Mouse (Mus musculus) midbrain, embryonic 16.5 days (tissue): ENCODE measurements around the gene Eya4. TPM values are rescaled to one million over a fixed set of nuclear protein-coding genes. Genes with fewer than 3 reads are reported as not detected.

Experiments used
- ATAC-seq: fragments of 200-750 bp; cut with Nextera tagmentation; 2 replicates; pipeline ENCODE4 v1.8.0; 2017; ENCODE audit warnings: moderate TSS enrichment
- H3K27ac ChIP-seq: fragments of 300-500 bp; sonication (generic); 2 replicates; pipeline ENCODE4 v1.5.1; 2014; ENCODE audit warnings: mild to moderate bottlenecking, low read length, mixed read lengths
- H3K27me3 ChIP-seq: fragments of 300-500 bp; sonication (generic); 2 replicates; pipeline ENCODE4 v1.6.1; 2014; ENCODE audit warnings: low read depth, low read length, mixed read lengths; ENCODE audit not compliant: control insufficient read depth, insufficient read depth
- H3K36me3 ChIP-seq: fragments of 300-500 bp; sonication (generic); 2 replicates; pipeline ENCODE4 v1.6.1; 2014; ENCODE audit warnings: mild to moderate bottlenecking, low read length, moderate library complexity, mixed read lengths; ENCODE audit not compliant: control insufficient read depth, insufficient read depth
- H3K4me1 ChIP-seq: fragments of 300-500 bp; sonication (generic); 2 replicates; pipeline ENCODE4 v1.6.1; 2014; ENCODE audit warnings: mild to moderate bottlenecking, low read length, mixed read lengths; ENCODE audit not compliant: control insufficient read depth, insufficient read depth
- H3K4me2 ChIP-seq: fragments of 300-500 bp; sonication (generic); 2 replicates; pipeline ENCODE4 v1.6.1; 2014; ENCODE audit warnings: mild to moderate bottlenecking, low read length, mixed read lengths
- H3K4me3 ChIP-seq: fragments of 300-500 bp; sonication (generic); 2 replicates; pipeline ENCODE4 v1.5.1; 2014; ENCODE audit warnings: low read depth, mild to moderate bottlenecking, low read length, moderate library complexity, mixed read lengths
- H3K9ac ChIP-seq: fragments of 300-500 bp; sonication (generic); 2 replicates; pipeline ENCODE4 v1.6.1; 2014; ENCODE audit warnings: low read depth, low read length, mixed read lengths
- H3K9me3 ChIP-seq: fragments of 300-500 bp; sonication (generic); replicated peaks from 2 replicates; pipeline ENCODE4 v1.6.1; 2014; ENCODE audit warnings: mild to moderate bottlenecking, low read length, mixed read lengths; ENCODE audit not compliant: control insufficient read depth, poor library complexity, severe bottlenecking
- WGBS: fragments of 180-500 bp; shearing (Covaris S2); extraction: QIAGEN DNeasy Blood & Tissue Kit; methylation state at CpG from one replicate; pipeline ENCODE4 v1.1.7; 2014; 5-methylcytosine and 5-hydroxymethylcytosine counted together
- polyA plus RNA-seq: library from polyadenylated mRNA; unstranded; fragments of >200 nt; fragmentation: Nextera tagmentation; extraction: Ambion mirVana; gene quantifications from 2 replicates; pipeline ENCODE4 v1.2.1, GENCODE M21; 2015

The Eya4 gene
- 0.39 and 0.50 TPM in 2 replicates for polyA plus RNA-seq

DNA sequence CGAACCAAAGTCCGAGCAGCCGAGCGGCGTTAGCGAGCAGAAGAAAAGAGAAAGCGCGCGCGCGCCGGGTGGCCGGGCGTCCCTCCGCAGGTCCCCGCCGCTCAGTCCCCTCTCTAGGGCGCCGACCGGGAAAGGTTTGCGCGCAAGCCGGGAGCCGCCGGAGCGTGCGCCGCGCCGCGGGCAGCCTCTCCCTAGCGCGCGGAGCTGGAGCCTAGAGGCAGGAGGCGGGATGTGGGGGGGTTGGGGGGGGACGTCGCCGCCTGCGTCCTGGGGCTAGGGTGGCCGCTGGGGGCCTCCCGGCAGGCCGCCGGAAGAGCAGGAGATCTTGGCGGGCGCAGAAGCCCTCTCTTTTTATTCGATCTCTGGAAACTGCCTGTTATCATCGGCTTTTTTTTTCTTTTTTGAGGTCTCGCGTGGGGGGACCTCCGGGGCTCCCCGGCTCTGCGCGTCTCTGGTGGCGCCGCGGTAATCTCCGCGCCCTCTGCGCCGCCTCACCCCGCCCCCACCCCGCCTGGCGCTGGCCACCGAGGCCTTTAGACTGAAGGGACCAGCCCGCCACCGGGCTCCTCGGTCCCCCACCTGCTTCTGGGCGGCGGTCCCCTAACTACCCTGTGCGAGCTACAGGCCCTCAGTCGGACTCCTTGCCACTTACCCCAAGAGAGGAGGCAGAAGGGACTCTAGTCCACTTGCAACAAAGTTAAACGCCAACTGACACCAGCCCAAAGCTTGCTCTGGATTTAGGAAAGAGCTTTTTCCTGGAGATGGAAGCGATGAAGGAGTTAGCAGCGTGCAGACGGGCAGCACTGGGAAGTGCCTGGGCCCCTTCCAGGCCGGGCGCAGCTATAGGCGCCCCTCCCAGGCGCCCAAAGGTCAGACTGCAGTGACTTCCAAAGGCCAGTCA is at the start of gene Eya4:
Eya4 (minus strand) TSS at position 776 of the 901 bp plus-strand sequence.
- Histone ChIP-seq H3K4me1 (peaks cover 16% of the 10 kb centered on the region), H3K27ac (no peak within 1 kb of the TSS; the same call in 1 of the 2 replicates), H3K36me3 (no peaks in the 10 kb centered on the region), H3K4me3 (peak within 1 kb of the TSS; percentile 59), H3K9ac (peak within 1 kb of the TSS; percentile 62), H3K4me2 (peak within 1 kb of the TSS; percentile 92), H3K9me3 (no peaks in the 10 kb centered on the region), H3K27me3 (peaks cover 7% of the 10 kb centered on the region)
- 2% methylated on average over 62 of the region's 79 CpGs for WGBS
- peak; percentile 86 for ATAC-seq

DNA sequence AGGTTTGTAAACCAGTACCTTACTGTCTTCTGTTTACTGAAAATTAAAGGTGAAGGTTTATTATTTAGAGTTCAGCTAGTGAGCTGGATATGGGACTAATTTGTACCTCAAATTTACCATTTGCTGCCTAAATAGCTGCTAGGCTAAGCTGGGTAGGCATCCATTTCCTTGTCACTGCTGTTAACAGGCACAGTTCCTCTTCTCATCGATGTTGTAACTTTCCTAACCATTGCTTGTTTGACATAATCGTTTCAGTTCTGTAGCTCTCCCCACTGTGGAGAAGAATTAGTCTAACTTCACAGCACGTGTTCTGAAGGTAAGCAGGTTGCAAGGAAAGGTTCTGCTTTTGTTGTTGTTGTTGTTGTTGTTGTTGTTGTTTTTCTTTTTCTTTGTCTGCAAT is 44.8 kb upstream of the Eya4 start:
- no peak for ATAC-seq
- Histone ChIP-seq H3K4me1 (no peaks in the 10 kb centered on the region), H3K4me2 (no peak overlapping the region), H3K27me3 (no peaks in the 10 kb centered on the region), H3K27ac (no peak overlapping the region), H3K9me3 (no peaks in the 10 kb centered on the region), H3K4me3 (no peak overlapping the region), H3K9ac (no peak overlapping the region), H3K36me3 (no peaks in the 10 kb centered on the region)
- WGBS, result 92% methylated on average over 3 of the region's 3 CpGs

DNA sequence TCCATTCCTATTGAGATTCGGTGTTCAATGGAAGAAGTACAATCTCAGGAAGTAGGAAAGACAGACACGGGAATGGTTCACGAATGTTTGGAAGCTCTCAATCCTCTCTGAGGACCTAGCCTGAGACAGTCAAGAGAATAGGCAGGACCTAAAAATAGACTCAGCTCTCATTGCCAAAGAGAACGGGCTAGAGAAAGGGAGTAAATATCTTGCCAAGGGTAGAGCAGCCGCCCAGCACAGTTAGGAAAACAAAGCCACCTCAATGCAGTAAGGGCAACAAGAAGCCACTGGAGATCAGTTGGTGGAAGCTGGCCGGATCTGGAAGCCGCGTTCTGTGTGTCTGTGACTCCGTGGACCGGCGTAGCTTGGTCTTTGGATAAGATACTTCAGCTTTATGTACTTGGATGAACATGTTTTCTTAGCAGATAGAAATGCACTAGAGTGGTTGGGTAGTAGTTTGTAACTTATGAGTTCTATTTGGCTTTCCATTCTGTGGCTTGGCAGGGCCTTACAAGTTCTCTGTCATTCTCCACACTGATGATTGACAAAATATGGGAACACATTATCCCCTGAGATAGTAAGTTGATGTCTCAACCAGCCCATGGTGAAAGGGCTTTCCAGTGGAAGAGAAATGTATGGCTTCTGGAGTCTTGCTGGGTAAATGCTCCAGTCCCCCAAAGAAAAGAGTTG is 44.1 kb upstream of the Eya4 start:
- no peaks in the 10 kb centered on the region for H3K4me1 ChIP-seq
- H3K9me3 ChIP-seq, result no peaks in the 10 kb centered on the region
- H3K27ac ChIP-seq, result no peak overlapping the region
- ATAC-seq, result no peak
- H3K36me3 ChIP-seq, result no peaks in the 10 kb centered on the region
- H3K4me3 ChIP-seq, result no peak overlapping the region
- H3K27me3 ChIP-seq, result no peaks in the 10 kb centered on the region
- no peak overlapping the region for H3K4me2 ChIP-seq
- H3K9ac ChIP-seq, result no peak overlapping the region
- 88% methylated on average over 11 of the region's 11 CpGs for WGBS

DNA sequence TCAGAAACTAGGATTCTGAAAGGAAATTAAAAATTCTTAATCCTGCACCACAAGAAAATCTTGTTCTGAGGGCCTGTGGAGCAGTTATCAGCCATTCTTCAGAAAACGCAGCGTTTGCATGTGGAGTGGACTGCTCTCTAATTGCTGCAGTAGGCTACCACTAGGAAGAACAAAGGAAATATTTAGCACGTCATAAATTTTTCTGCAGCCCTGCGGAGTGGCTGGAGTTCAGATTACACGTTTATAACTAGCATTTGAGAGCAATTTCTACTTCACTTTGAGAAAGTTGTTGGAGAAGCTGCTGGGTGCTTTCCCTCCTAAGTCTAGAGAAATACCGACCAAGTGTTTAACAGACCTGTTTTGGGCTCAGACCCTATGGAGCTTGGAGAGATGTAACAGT is 43.6 kb upstream of the Eya4 start:
- H3K27me3 ChIP-seq, result no peaks in the 10 kb centered on the region
- no peak for ATAC-seq

DNA sequence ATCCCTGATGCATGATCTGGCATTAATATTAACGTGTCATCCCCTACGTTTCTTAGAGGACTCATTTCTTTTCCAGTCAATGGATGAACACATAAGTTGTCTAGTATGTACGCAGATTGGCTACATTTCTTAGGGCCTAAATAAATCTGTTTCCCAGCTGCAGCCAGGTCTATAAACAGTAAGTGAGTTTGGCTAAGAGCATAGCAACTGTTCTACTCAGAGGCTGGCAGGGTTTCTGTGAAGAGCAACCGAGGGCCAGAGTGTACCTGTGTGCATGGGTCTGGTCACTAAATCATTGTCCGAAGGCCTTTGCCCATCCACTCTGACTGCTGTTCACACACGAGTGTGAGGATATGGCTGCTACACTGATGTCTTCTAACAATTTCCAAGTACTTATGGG is 13.3 kb upstream of the Eya4 start:
- Histone ChIP-seq H3K9me3 (no peaks in the 10 kb centered on the region), H3K4me2 (no peak overlapping the region), H3K27ac (no peak overlapping the region), H3K27me3 (no peaks in the 10 kb centered on the region), H3K4me1 (no peaks in the 10 kb centered on the region), H3K4me3 (no peak overlapping the region), H3K9ac (no peak overlapping the region), H3K36me3 (no peaks in the 10 kb centered on the region)
- ATAC-seq, result no peak
- WGBS, result 89% methylated on average over 6 of the region's 6 CpGs

More for the DNA sequence above, 43.6 kb upstream of the Eya4 start:
- no peak overlapping the region for H3K9ac ChIP-seq
- H3K36me3 ChIP-seq, result no peaks in the 10 kb centered on the region
- H3K27ac ChIP-seq, result no peak overlapping the region
- no peaks in the 10 kb centered on the region for H3K9me3 ChIP-seq
- no peak overlapping the region for H3K4me3 ChIP-seq
- no peak overlapping the region for H3K4me2 ChIP-seq
- H3K4me1 ChIP-seq, result no peaks in the 10 kb centered on the region
- 83% methylated on average over 6 of the region's 6 CpGs for WGBS

DNA sequence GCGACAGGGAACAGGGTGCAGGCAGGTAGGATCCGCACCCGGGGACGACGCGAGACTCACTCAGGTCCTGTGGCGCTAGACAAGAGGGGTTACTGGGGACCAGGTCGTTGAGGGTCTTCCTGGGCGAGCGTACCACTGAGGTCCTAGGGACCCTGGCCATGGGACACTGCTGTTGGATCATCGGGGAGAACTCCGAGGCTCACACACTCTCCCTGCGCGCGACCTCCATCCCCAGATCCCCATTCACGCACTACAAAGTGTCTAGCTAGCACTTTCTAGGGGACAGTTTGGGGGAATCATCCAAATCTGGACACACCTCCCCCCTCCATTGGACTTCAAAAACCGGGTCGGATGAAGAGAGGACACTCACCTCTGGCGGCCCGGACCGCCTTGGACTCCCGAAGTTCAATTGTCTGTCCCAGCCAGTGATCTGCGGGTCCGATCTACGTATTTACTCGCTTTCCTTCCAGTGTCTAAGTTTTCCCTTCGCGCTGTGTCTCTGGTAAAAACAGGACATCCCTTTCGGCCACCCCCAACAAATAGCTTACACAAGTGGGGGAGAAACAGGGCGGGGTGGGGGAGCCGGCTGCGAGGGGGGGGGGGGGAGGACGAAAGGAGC is 1.1 kb downstream of the Eya4 start:
- peak overlapping the region; percentile 59 for H3K4me3 ChIP-seq
- peaks cover 7% of the 10 kb centered on the region for H3K27me3 ChIP-seq
- H3K9ac ChIP-seq, result peak overlapping the region; percentile 62
- H3K4me2 ChIP-seq, result peak overlapping the region; percentile 92
- WGBS, result under 1% methylated on average over 29 of the region's 33 CpGs
- H3K36me3 ChIP-seq, result no peaks in the 10 kb centered on the region
- ATAC-seq, result peak; percentile 69
- peaks cover 16% of the 10 kb centered on the region for H3K4me1 ChIP-seq
- no peak overlapping the region for H3K27ac ChIP-seq
- H3K9me3 ChIP-seq, result no peaks in the 10 kb centered on the region

DNA sequence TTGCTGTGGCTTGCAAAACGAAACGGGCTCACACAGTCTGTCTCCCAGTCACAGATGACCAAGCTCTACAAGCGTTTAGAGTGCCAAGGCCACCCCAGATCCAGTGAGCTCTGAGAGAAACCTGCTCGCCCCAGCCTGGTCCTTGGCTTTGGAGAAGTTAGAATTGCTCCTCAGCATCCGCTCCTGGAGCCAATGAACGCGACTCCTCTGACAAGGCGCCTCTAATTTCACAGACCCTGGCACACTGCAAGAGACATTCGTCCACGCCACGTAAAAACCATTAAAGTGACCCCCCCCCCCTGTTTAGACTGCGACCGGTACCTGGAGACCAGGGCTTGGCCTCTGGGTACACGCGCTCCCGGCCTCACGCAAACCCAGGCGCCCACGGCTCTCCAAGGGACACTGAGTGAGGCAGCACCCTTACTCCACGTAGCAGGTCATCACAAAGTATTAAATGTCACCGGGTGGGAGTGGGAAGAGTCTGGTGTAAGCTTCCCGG is 1.6 kb downstream of the Eya4 start:
- peaks cover 16% of the 10 kb centered on the region for H3K4me1 ChIP-seq
- peak overlapping the region; percentile 59 for H3K4me3 ChIP-seq
- H3K4me2 ChIP-seq, result peak overlapping the region; percentile 92
- no peaks in the 10 kb centered on the region for H3K36me3 ChIP-seq
- peak; percentile 17; the same call in 1 of the 2 replicates for ATAC-seq
- H3K27me3 ChIP-seq, result peaks cover 7% of the 10 kb centered on the region
- H3K9ac ChIP-seq, result no peak overlapping the region
- under 1% methylated on average over 22 of the region's 22 CpGs for WGBS
- H3K27ac ChIP-seq, result no peak overlapping the region
- no peaks in the 10 kb centered on the region for H3K9me3 ChIP-seq

DNA sequence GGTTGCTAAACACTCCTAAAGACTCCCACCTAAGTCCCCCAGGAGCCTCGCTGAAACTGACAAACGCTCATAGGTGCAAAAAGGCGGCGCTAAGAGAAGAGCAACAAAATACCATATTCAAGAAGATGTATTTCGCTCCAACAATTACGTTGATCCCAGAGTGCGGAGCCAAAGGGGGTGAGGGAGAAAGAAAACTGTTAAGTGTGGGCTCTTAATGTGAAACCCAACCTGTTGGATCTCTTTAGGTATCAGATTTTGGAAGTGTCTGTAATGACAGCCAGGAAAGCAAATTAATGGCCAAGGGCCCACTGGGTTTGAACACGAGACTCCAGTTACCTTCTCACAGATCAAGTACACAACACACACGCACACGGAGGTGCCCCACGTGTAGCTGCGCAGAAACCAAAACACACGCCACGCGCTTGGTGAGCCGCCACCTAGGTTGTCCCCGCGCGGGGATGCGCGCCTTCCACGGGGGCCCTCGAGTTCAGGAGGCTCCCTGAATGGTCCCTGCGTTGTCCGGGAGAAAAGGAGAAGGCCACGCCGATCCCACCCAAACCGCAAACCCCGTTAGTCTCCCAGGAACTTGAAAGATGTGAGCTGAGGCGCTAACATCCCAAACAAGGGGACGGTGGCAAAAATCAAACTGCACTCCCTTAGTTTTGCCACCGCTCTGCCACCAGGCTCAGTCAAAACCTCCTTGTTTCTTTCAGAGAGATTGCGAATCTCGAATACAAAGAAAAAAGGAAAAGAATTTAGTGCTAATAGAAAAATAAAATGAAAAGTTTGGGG is 2.3 kb downstream of the Eya4 start:
- H3K4me1 ChIP-seq, result peaks cover 16% of the 10 kb centered on the region
- no peak overlapping the region for H3K9ac ChIP-seq
- H3K4me2 ChIP-seq, result peak overlapping the region; percentile 92
- WGBS, result 1% methylated on average over 34 of the region's 34 CpGs
- no peaks in the 10 kb centered on the region for H3K9me3 ChIP-seq
- no peak overlapping the region for H3K27ac ChIP-seq
- peaks cover 7% of the 10 kb centered on the region for H3K27me3 ChIP-seq
- H3K36me3 ChIP-seq, result no peaks in the 10 kb centered on the region
- H3K4me3 ChIP-seq, result peak overlapping the region; percentile 59
- ATAC-seq, result no peak
